Mouse (Mus musculus): Measurements from ENCODE around the gene Arfrp1. TPM values are rescaled to one million over a fixed set of nuclear protein-coding genes. Genes with fewer than 3 reads are reported as not detected.

Arfrp1 gene
- polyA plus RNA-seq, 1 experiment: 48.8 TPM

DNA sequence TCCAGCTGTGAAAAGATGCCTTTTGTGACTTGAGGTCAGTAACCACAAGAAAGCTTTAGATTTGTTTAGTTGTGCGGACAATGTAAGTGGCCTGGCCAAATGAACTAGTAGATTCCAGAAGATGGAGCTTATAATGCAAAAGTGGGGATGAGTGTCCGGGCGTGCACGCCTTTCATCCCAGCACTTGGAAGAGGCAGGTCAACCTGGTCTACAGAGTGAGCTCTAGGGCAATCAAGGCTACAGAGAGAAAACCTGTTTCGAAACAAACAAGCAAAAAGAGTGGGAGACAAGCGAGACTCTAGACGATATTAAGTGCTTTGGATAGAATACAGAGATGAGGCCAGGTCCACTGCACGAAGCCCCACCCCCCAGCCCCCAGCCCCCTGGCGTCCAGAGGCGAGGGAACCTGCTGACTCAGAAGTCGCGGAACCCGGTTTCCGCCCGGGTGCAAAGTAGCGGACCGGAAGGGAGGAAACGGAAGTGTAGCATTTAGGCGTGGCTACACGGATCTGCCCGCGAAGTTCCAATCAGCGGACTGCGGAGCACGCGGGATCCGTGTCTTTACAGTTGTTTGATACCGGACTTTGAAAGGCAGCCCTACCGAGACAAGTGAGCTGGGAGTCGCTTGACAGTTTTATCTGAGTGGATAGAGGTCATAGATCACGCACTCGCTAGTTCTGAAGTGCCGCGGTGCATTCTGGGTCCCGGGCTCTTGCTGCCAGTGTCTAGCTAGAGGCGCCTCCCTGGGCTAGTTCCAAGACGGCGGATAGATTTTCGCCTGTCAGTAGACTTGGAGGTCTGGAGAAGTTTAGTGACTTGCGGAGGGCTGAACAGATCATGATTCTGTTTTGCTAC, 45.7 kb downstream of the Arfrp1 start, which contains the start of gene Rtel1:
TSS of gene Rtel1 (plus strand) at position 492 of the 855 bp plus-strand sequence.
- no peak for TF ChIP-seq MYOG (IDR thresholded peaks at IDR 0.05; ENCODE audit: control insufficient read depth in 1 of 3, insufficient read depth in 1 of 3, insufficient read length in 2 of 3, low read depth in 2 of 3)
- no peak for TF ChIP-seq REST (IDR thresholded peaks at IDR 0.05; ENCODE audit: insufficient read depth, insufficient read length)
- TF ChIP-seq CEBPB (IDR thresholded peaks at IDR 0.05; ENCODE audit: insufficient read depth, poor library complexity, severe bottlenecking): no peak
- no peak for TF ChIP-seq TCF12 (IDR thresholded peaks at IDR 0.05; ENCODE audit: insufficient read depth, poor library complexity, severe bottlenecking)
- peak; percentile 96 for TF ChIP-seq E2F4 (IDR thresholded peaks at IDR 0.05; ENCODE audit: insufficient read depth)
- TF ChIP-seq SRF (IDR thresholded peaks at IDR 0.05; ENCODE audit: control insufficient read depth, insufficient read length, low read depth): peak; percentile 32
- no peak for TF ChIP-seq MYOD1 (IDR thresholded peaks at IDR 0.05; ENCODE audit: control insufficient read depth in 1 of 3, insufficient read length in 2 of 3, low read depth in 2 of 3)
- TF ChIP-seq TCF3 (IDR thresholded peaks at IDR 0.05; ENCODE audit: insufficient read length, low read depth): no peak
- peak; percentile 88 for TF ChIP-seq MAX (IDR thresholded peaks at IDR 0.05; ENCODE audit: low read depth)
- peak; percentile 69 for TF ChIP-seq POLR2AphosphoS2 (IDR thresholded peaks at IDR 0.05; ENCODE audit: insufficient read length, low read depth)
- TF ChIP-seq USF1 (IDR thresholded peaks at IDR 0.05; ENCODE audit: low read depth): no peak
- TF ChIP-seq POLR2A (IDR thresholded peaks at IDR 0.05; ENCODE audit: insufficient read length, low read depth): peak; percentile 66

DNA sequence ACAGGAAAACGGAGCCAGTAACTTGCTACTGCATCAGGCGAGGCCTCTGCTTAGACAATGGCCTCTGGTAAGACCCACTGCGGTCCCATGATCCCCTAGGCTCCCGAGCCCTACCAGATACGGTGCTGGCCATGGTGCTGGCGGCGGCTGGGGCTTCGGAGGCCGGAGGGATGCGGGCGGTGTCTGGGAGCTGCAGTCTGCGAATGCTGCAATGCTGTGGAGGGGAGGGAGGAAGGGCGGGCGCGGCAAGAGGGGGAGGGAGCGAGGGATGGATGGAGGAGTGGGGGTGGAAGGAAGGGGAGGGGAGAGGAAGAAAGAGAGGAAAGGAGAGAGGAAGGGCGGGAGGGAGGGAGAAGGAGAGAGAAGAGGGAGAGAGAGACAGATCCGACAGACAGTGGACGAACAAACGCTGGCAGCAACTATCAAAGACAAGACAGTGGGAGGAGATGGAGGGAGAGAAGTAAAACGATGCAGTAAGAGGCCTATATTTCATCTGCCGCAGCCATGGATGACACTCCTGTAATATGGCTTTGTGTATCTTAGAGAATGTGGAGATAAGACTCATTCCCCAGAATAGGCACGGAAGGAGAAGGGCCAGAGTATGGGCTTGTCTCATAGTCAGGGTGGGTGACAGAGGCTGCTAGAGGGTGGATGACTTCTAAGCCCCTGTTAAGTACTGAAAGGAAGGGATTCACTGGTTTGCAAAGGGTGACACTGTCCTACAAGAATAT, 51.0 kb downstream of the Arfrp1 start, which contains the start of gene Stmn3:
TSS of gene Stmn3 (minus strand) at position 421 of the 731 bp plus-strand sequence.
- H3K79me2 ChIP-seq (ENCODE audit: control insufficient read depth, insufficient read depth): no peaks in the 10 kb centered on the region
- TF ChIP-seq POLR2AphosphoS2 (IDR thresholded peaks at IDR 0.05; ENCODE audit: insufficient read length, low read depth) (no peak), REST (IDR thresholded peaks at IDR 0.05; ENCODE audit: insufficient read depth, insufficient read length) (peak; percentile 86)
- no peak within 1 kb of the TSS for H3K4me3 ChIP-seq
- H3K27me3 ChIP-seq (ENCODE audit: control insufficient read depth, insufficient read depth, insufficient read length): peaks cover 18% of the 10 kb centered on the region
- no peak within 1 kb of the TSS for H3K4me2 ChIP-seq (ENCODE audit: low read depth)
- H3K36me3 ChIP-seq (ENCODE audit: control insufficient read depth, insufficient read depth): no peaks in the 10 kb centered on the region
- H3ac ChIP-seq (ENCODE audit: control insufficient read depth, insufficient read length): no peak within 1 kb of the TSS

More for the DNA sequence above, 45.7 kb downstream of the Arfrp1 start, which contains the start of gene Rtel1:
- peak within 1 kb of the TSS; percentile 93 for H3K4me2 ChIP-seq (ENCODE audit: low read depth)
- peaks cover 13% of the 10 kb centered on the region for H3K79me2 ChIP-seq (ENCODE audit: control insufficient read depth, insufficient read depth)
- H3K27me3 ChIP-seq (ENCODE audit: control insufficient read depth, insufficient read depth, insufficient read length): peaks cover 3% of the 10 kb centered on the region
- peak within 1 kb of the TSS; percentile 52 for H3ac ChIP-seq (ENCODE audit: control insufficient read depth, insufficient read length)
- H3K4me3 ChIP-seq: peak within 1 kb of the TSS; percentile 65
- H3K36me3 ChIP-seq (ENCODE audit: control insufficient read depth, insufficient read depth): no peaks in the 10 kb centered on the region

DNA sequence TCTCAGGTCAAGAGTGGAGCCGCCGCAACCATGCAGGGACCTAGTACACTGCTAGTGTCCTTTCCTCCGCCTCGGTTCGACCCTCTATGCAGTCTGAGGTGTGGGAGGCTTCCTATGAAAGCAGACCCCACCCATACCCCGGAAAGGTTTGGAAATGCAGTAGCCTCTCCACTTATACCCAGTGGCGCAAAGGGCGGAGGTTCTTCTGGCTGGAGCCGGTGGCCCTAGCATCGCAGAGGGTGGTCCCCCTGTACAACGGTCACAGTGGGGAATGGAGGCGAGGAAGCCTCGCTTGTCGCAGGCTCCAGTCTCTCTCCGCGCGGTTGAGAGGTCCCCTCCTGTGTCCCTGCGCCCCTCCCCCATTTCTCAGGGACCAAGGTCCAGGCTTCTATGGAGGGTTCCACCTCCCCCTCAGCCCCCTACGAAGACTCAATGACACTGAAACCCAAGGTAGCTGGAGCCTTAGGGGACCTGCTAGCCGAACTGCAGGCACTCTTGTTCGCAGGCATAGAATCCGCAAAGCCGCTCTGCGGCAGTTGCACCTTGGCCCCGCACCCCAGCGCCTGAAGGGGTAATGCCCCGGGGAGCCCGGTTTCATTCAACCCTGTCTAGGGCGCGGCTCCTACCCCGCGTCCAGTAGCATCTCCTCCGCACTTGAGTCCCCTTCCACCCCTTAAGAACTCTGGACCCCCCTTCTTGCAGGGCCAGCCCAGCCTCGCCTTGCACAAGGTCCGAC, 51.7 kb downstream of the Arfrp1 start:
- no peak overlapping the region for H3ac ChIP-seq (ENCODE audit: control insufficient read depth, insufficient read length)
- H3K4me2 ChIP-seq (ENCODE audit: low read depth): no peak overlapping the region
- no peak overlapping the region for H3K4me3 ChIP-seq
- H3K79me2 ChIP-seq (ENCODE audit: control insufficient read depth, insufficient read depth): no peaks in the 10 kb centered on the region
- no peaks in the 10 kb centered on the region for H3K36me3 ChIP-seq (ENCODE audit: control insufficient read depth, insufficient read depth)
- TF ChIP-seq MAX (IDR thresholded peaks at IDR 0.05; ENCODE audit: low read depth) (no peak), USF1 (IDR thresholded peaks at IDR 0.05; ENCODE audit: low read depth) (no peak), TCF3 (IDR thresholded peaks at IDR 0.05; ENCODE audit: insufficient read length, low read depth) (no peak), REST (IDR thresholded peaks at IDR 0.05; ENCODE audit: insufficient read depth, insufficient read length) (no peak), MYOD1 (IDR thresholded peaks at IDR 0.05; ENCODE audit: control insufficient read depth in 1 of 3, insufficient read length in 2 of 3, low read depth in 2 of 3) (no peak), E2F4 (IDR thresholded peaks at IDR 0.05; ENCODE audit: insufficient read depth) (no peak), SRF (IDR thresholded peaks at IDR 0.05; ENCODE audit: control insufficient read depth, insufficient read length, low read depth) (no peak), CEBPB (IDR thresholded peaks at IDR 0.05; ENCODE audit: insufficient read depth, poor library complexity, severe bottlenecking) (no peak), TCF12 (IDR thresholded peaks at IDR 0.05; ENCODE audit: insufficient read depth, poor library complexity, severe bottlenecking) (no peak), MYOG (IDR thresholded peaks at IDR 0.05; ENCODE audit: control insufficient read depth in 1 of 3, insufficient read depth in 1 of 3, insufficient read length in 2 of 3, low read depth in 2 of 3) (no peak), POLR2A (IDR thresholded peaks at IDR 0.05; ENCODE audit: insufficient read length, low read depth) (no peak), POLR2AphosphoS2 (IDR thresholded peaks at IDR 0.05; ENCODE audit: insufficient read length, low read depth) (no peak)
- H3K27me3 ChIP-seq (ENCODE audit: control insufficient read depth, insufficient read depth, insufficient read length): peaks cover 18% of the 10 kb centered on the region

DNA sequence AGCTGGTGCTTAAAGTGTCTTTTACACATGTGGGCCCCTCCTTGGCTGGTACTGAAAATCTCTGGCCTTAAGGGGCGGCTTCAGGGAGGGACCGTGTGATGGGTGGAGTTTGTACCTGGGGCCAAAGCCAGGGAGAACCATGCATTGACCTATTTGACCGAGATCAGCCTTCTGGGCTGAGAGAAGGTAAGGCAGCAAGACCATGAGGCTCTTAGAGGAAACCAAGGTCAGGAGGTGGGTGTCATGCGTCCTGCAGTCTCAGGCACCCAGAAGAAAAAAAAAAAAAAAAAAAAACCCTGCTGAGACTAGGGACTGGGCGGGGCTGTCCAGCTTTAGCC, 52.2 kb downstream of the Arfrp1 start:
- Histone ChIP-seq H3K4me2 (ENCODE audit: low read depth) (no peak overlapping the region), H3ac (ENCODE audit: control insufficient read depth, insufficient read length) (no peak overlapping the region), H3K36me3 (ENCODE audit: control insufficient read depth, insufficient read depth) (no peaks in the 10 kb centered on the region), H3K4me3 (no peak overlapping the region), H3K79me2 (ENCODE audit: control insufficient read depth, insufficient read depth) (no peaks in the 10 kb centered on the region), H3K27me3 (ENCODE audit: control insufficient read depth, insufficient read depth, insufficient read length) (peaks cover 18% of the 10 kb centered on the region)
- TF ChIP-seq TCF3 (IDR thresholded peaks at IDR 0.05; ENCODE audit: insufficient read length, low read depth): no peak
- TF ChIP-seq E2F4 (IDR thresholded peaks at IDR 0.05; ENCODE audit: insufficient read depth): no peak
- TF ChIP-seq REST (IDR thresholded peaks at IDR 0.05; ENCODE audit: insufficient read depth, insufficient read length): no peak
- no peak for TF ChIP-seq POLR2A (IDR thresholded peaks at IDR 0.05; ENCODE audit: insufficient read length, low read depth)
- TF ChIP-seq POLR2AphosphoS2 (IDR thresholded peaks at IDR 0.05; ENCODE audit: insufficient read length, low read depth): no peak
- TF ChIP-seq TCF12 (IDR thresholded peaks at IDR 0.05; ENCODE audit: insufficient read depth, poor library complexity, severe bottlenecking): no peak
- TF ChIP-seq MAX (IDR thresholded peaks at IDR 0.05; ENCODE audit: low read depth): no peak
- no peak for TF ChIP-seq CEBPB (IDR thresholded peaks at IDR 0.05; ENCODE audit: insufficient read depth, poor library complexity, severe bottlenecking)
- no peak for TF ChIP-seq USF1 (IDR thresholded peaks at IDR 0.05; ENCODE audit: low read depth)
- TF ChIP-seq MYOG (IDR thresholded peaks at IDR 0.05; ENCODE audit: control insufficient read depth in 1 of 3, insufficient read depth in 1 of 3, insufficient read length in 2 of 3, low read depth in 2 of 3): no peak
- TF ChIP-seq SRF (IDR thresholded peaks at IDR 0.05; ENCODE audit: control insufficient read depth, insufficient read length, low read depth): no peak
